Mouse (Mus musculus): ENCODE measurements around the gene Slc25a47. TPM values are rescaled to one million over a fixed set of nuclear protein-coding genes. Genes with fewer than 3 reads are reported as not detected.

Gene Slc25a47
- polyA plus RNA-seq, 3 experiments from 2014 or later = 0.83 to 1.0 (median 0.99) TPM

Other genes starting within 250 kb of the Slc25a47 start
- 1 to 10 TPM; 2.1 to 9.6 (median 8.8) TPM for gene Degs2, start 133.7 kb upstream of the Slc25a47 start, polyA plus RNA-seq (2017; shearing (Covaris generic))
- gene Yy1, start 43.1 kb upstream of the Slc25a47 start, polyA plus RNA-seq (2017; shearing (Covaris generic)) = 10 to 100 TPM; 16.4 to 18.6 (median 17.1) TPM
- gene Slc25a29, start 163 bp upstream of the Slc25a47 start, polyA plus RNA-seq (2017; shearing (Covaris generic)) = 1 to 10 TPM; 1.4 to 4.3 (median 3.5) TPM
- 10 to 100 TPM in 1 of 3 experiments, 1 to 10 TPM in 2; 3.4 to 14.4 (median 6.0) TPM for gene Wdr25, start 57.6 kb downstream of the Slc25a47 start, polyA plus RNA-seq (2017; shearing (Covaris generic))
- gene Wars, start 58.1 kb downstream of the Slc25a47 start, polyA plus RNA-seq (2017; shearing (Covaris generic)) = 10 to 100 TPM; 47.8 to 53.4 (median 48.0) TPM
- under 1 TPM in 1 of 3 experiments, not detected in 2; 0.24 TPM for gene Begain, start 232.2 kb downstream of the Slc25a47 start, polyA plus RNA-seq (2017; shearing (Covaris generic))

Measured in inflammation-experienced regulatory T-cells, adult 6 months (primary cell).